Mouse (Mus musculus) heart, adult 18-20 months (tissue): ENCODE measurements around the gene Dab2ip. TPM values are rescaled to one million over a fixed set of nuclear protein-coding genes. Genes with fewer than 3 reads are reported as not detected.

ENCODE experiments used
- DNase-seq, 2 experiments: peaks; one replicate each; pipeline ENCODE4 v3.0.0; 2021 to 2022; ENCODE audit warnings: mixed read lengths in 1 of 2
- total RNA-seq, 2 experiments: library from RNA; stranded (reverse); gene quantifications; 2 replicates each; pipeline ENCODE4 v1.2.3; 2021

Gene Dab2ip
- total RNA-seq, 2 experiments from 2014 or later, result 42.4 to 44.1 TPM

DNA sequence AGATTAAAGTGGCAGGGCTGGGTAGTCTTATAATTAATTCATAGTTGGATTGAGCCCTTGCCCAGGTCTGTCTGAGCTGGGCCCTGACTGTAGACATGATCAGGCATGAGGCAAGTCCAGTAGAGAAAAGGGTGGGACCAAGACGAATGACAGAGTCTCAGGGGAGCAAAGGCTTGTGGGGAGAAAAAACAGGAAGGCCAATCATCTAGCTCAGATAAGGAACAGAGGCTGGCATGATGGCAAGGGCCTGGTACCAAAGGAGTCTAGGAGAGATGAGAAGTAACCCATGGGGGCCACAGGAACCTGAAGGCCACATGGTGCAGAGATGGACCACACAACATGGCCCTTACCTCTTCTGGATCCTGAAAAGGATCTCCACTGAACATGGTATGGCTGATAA is 158.1 kb downstream of the Dab2ip start:
- no peak for DNase-seq

DNA sequence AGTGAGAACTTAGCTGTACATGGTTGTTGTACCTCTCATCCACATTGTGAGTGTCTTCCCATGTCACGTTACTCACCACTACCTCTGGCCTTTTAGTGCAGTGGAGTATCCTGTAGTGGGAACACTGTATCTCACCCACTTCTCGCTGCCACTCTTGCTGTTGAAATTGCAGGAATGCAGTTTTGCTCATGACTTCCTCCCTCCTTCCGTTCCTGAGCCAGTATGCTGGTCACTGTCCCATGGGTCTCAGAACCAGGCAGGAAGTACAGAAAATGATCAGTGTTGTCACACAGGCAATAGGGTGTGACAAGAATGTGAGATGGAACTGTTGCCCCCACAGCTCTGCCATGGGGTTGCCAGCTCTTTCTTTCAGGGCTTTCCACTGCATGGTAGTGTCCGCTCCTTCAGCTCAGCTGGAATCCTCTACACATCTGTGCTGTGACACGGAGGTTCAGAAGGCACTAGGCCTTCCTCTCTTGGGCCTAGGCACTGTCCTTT is 160.0 kb downstream of the Dab2ip start:
- DNase-seq, result no peak

- no peak for DNase-seq
These were observed 160.6 kb downstream of the Dab2ip start for GRCm38 (mm10) chr2:35718662-35719061.

DNA sequence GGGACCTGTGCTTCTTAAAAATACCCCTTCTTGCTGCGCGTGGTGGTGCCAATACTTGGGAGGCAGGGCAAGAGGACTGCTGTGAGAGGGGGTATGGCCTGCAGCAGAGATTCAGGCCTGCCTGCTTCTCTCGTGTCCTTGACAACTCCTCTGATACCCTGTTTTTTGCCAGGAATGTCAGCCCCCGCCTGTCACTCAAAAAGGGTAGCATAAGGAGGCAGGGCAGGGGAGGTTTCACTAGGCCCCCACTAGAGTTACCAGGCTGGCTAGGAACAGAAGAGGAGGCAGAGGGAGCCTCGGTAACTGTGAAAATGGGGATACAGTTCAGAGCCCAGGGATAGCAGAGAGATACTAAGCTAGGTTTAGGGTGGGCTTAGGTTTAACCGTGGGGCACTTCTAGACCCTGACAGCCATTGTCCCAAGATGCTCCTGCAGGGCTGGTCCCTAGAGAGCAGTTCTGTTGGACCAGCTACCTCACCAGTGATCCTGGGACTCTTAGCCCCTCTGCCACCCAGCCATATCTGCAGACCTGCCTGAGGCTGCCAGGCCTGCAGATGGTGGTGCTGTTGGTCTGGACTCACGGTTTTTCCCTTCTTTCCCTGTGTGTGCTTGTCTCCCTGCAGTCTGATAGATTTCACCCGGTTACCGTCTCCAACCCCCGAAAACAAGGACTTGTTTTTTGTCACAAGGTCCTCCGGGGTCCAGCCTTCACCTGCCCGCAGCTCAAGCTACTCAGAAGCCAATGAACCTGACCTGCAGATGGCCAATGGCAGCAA is 161.4 kb downstream of the Dab2ip start:
- DNase-seq, result no peak

GRCm38 (mm10) chr2:35720104-35720503 is 162.0 kb downstream of the Dab2ip start:
- peak in 1 of 2 experiments; percentile 76 for DNase-seq

DNA sequence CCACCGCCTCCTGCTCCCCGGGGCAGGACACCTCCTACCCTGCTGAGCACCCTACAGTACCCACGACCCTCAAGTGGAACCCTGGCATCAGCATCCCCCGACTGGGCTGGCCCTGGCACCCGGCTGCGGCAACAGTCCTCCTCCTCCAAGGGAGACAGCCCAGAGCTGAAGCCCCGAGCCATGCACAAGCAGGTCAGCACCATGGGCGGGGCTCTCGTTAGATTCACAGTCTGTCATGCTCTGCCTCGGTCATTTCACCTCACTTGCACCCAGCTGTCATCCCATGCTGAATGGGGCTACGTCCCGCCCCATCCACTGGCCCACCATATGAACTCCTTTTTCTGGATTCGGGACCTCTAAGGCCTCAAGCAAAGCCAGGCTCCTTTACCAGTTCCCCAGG is 162.5 kb downstream of the Dab2ip start:
- no peak for DNase-seq

- no peak for DNase-seq
These were observed 162.9 kb downstream of the Dab2ip start for GRCm38 (mm10) chr2:35720956-35721355.

DNA sequence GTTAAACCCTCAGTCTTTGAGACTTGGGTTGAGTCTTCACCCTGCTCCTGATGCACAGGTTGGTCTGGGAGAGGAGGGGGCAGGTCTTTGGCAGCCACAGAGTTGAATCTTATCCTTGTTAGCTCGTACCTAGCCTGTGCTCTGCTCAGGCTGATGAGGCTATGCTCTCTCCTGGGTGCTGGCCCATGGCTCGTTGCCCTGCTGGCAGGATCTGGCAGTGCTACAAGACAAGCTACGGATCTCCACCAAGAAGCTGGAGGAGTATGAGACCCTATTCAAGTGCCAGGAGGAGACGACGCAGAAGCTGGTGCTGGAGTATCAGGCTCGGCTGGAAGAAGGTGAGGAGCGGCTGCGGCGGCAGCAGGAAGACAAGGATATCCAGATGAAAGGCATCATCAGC is 164.8 kb downstream of the Dab2ip start:
- DNase-seq, result no peak

- no peak for DNase-seq
These were observed 165.2 kb downstream of the Dab2ip start for GRCm38 (mm10) chr2:35723267-35723666.

GRCm38 (mm10) chr2:35723691-35724090 is 165.6 kb downstream of the Dab2ip start:
- DNase-seq, result no peak

DNA sequence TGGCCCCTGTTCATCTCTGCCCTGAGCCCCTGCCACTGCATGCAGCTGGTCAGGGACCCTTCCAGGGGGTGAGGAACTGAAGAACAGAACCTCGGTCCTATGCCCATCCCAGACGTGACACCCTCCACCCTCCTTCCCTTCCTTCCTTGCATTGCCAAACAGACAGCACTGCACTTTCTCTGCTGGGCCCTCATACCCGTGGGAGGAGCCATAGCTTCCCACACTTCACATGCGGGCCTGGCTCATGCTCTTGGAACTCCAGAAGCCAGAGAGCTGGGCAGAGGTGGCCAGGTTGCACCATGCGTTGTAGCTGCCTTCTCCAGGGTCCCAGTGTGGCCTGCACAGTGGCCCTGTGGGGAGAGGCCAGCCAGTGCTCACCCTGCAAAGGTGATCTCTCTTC is 170.6 kb downstream of the Dab2ip start:
- DNase-seq, result peak in 1 of 2 experiments; percentile 52

GRCm38 (mm10) chr2:35729077-35730065 is 171.3 kb downstream of the Dab2ip start:
- peak; percentile 77 to 91 for DNase-seq

DNA sequence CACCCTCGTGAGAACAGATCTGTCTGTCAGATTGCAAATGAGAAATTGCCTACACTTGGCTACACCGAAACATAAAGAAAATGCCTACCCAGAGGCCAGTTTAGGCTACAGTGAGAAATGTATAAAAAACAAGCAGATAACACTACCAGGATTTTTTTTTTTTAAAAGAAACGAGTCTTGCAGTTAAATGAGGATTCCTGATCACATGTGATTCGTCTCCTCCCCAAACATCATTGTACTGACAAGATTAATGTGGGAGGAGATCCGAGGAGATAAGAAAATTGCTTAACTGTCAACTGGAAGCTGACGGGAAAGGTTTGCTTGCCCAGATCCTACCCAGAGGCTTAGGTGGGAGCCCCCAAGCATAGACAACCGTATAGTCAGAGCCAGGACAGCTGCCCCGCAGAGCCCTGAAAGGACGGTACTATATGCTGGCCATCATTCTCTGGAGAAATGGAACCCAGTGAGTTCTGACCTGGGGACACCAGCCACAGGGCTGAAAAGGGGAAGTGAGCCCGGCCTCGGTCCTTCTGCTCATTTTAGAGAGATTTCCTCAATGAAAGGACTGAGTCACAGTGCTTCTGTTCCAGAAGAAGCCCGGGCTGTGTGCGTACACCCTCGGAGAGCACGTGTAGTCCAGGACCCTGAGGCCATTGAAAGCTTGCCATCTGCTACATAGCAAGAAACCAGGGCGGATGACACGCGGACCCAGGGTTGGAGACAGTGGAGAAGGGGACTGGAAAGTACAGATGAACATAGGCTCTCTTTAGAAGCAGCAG is 173.8 kb downstream of the Dab2ip start:
- peak in 1 of 2 experiments; percentile 58 for DNase-seq

DNA sequence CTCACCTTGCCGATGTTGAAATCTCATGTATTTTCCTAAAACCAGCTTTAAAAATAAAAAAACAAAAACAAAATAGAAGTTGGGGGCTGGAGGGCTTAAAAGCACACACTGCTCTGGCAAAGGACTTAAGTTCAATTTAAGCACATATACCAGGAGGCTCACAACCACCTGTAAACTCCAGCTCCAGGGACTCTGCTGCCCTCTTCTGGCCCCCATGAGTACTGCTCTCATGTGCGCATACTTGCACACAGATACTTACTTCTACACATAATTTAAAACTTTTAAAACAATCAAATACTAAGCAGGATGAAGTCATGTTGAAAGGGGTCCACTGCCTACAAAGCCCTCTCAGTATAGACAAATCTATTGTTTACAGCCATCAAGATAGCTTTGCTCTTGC is 176.9 kb downstream of the Dab2ip start:
- no peak for DNase-seq

DNA sequence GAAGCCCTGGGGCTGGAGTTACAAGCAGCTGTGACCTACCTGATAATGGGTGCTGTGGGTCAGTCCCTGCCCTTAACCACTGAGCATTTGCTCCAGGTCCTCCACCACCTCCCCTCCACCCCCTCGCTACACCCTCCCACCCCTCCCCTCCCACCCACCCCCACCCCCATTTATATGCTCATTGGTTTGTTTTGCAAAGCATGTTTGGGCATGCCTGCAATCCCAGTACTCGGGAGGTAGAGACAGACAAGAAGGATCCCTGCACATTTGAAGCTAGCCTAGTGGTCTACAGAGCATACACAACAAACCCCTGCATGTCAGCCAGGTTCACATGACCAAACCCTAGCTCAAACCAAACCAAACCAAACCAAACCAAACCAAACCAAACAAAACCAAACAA is 178.0 kb downstream of the Dab2ip start:
- DNase-seq, result no peak

GRCm38 (mm10) chr2:35737467-35738027 is 179.5 kb downstream of the Dab2ip start:
- no peak for DNase-seq

- no peak for DNase-seq
These were observed 181.7 kb downstream of the Dab2ip start for GRCm38 (mm10) chr2:35739669-35740254.

- no peak for DNase-seq
These were observed 187.8 kb downstream of the Dab2ip start for GRCm38 (mm10) chr2:35745876-35746275.

GRCm38 (mm10) chr2:35746638-35747037 is 188.6 kb downstream of the Dab2ip start:
- no peak for DNase-seq

GRCm38 (mm10) chr2:35747371-35748035 is 189.4 kb downstream of the Dab2ip start:
- DNase-seq, result no peak
